Mouse (Mus musculus) limb, embryonic 11.5 days (tissue): ENCODE measurements at regions not wholly inside any gene's neighbourhood (a gene's known extent, or its start where the extent isn't known, plus 50 kb on each side); places are given as distances from the start of the nearest gene placed in this dataset.

Experiments used
- ATAC-seq: fragments of 200-750 bp; cut with Nextera tagmentation; 2 replicates; pipeline ENCODE4 v1.8.0; 2017; ENCODE audit warnings: low read depth; ENCODE audit not compliant: insufficient number of reproducible peaks, low FRiP score, low TSS enrichment
- DNase-seq: peaks from one replicate; pipeline ENCODE4 v3.0.0-alpha.2; 2015; ENCODE audit warnings: low spot score
- H3K27ac ChIP-seq: fragments of 300-500 bp; sonication (generic); replicated peaks from 2 replicates; pipeline ENCODE4 v1.5.1; 2014; ENCODE audit warnings: low read depth, mild to moderate bottlenecking, low read length
- H3K27me3 ChIP-seq: fragments of 300-500 bp; sonication (generic); 2 replicates; pipeline ENCODE4 v1.6.1; 2014; ENCODE audit warnings: mild to moderate bottlenecking, low read length, mixed read lengths; ENCODE audit not compliant: control insufficient read depth, insufficient read depth
- H3K36me3 ChIP-seq: fragments of 300-500 bp; sonication (generic); 2 replicates; pipeline ENCODE4 v1.6.1; 2014; ENCODE audit warnings: mild to moderate bottlenecking, low read length, moderate library complexity, mixed read lengths; ENCODE audit not compliant: control insufficient read depth, insufficient read depth
- H3K4me1 ChIP-seq: fragments of 300-500 bp; sonication (generic); 2 replicates; pipeline ENCODE4 v1.6.1; 2014; ENCODE audit warnings: low read length, mixed read lengths; ENCODE audit not compliant: control insufficient read depth, insufficient read depth
- H3K4me2 ChIP-seq: fragments of 300-500 bp; sonication (generic); 2 replicates; pipeline ENCODE4 v1.6.1; 2014; ENCODE audit warnings: low read depth, mild to moderate bottlenecking, moderate library complexity; ENCODE audit not compliant: severe bottlenecking
- H3K4me3 ChIP-seq: fragments of 300-500 bp; sonication (generic); 2 replicates; pipeline ENCODE4 v1.5.1; 2014; ENCODE audit warnings: low read depth, low read length
- H3K9ac ChIP-seq: fragments of 300-500 bp; sonication (generic); 2 replicates; pipeline ENCODE4 v1.6.1; 2014; ENCODE audit warnings: mild to moderate bottlenecking, low read length
- H3K9me3 ChIP-seq: fragments of 300-500 bp; sonication (generic); 2 replicates; pipeline ENCODE4 v1.6.1; 2016; ENCODE audit warnings: low read length; ENCODE audit not compliant: control insufficient read depth
- WGBS: fragments of 180-500 bp; shearing (Covaris S2); extraction: QIAGEN DNeasy Blood & Tissue Kit; methylation state at CpG from one replicate; pipeline ENCODE4 v1.1.7; 2014; 5-methylcytosine and 5-hydroxymethylcytosine counted together

DNA sequence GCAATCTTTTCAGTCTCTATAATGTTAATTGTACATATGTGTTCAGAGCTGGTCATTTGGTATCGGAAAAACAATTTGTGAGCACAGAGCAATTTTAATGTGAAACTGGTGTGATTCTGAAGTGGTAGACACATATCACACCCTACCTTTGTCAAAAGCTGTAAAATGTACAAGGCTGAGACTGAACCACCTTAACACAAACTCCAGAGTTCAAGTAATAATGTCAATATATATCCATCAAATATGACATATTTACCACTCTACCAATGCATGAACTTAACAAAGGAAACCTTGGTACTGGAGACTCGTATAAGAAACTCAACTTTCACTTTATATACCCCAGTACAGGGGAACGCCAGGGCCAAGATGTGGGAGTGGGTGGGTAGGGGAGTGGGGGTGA, 956.6 kb upstream of the A1bg start:
- H3K27me3 ChIP-seq, result no peaks in the 10 kb centered on the region
- no peak overlapping the region for H3K4me3 ChIP-seq
- H3K9me3 ChIP-seq, result no peaks in the 10 kb centered on the region
- no peaks in the 10 kb centered on the region for H3K36me3 ChIP-seq
- WGBS, result 86% methylated on average over 3 of the region's 3 CpGs
- DNase-seq, result no peak
- no peak overlapping the region for H3K4me2 ChIP-seq
- ATAC-seq, result no peak
- H3K27ac ChIP-seq, result no peak overlapping the region
- H3K4me1 ChIP-seq, result no peaks in the 10 kb centered on the region
- no peak overlapping the region for H3K9ac ChIP-seq

GRCm38 (mm10) chr15:61873047-61873446, 950.2 kb upstream of the A1bg start:
- no peaks in the 10 kb centered on the region for H3K4me1 ChIP-seq
- DNase-seq (no peak), ATAC-seq (no peak)
- no peak overlapping the region for H3K27ac ChIP-seq
- H3K4me2 ChIP-seq, result no peak overlapping the region
- H3K36me3 ChIP-seq, result no peaks in the 10 kb centered on the region
- H3K4me3 ChIP-seq, result no peak overlapping the region
- H3K27me3 ChIP-seq, result no peaks in the 10 kb centered on the region
- no peaks in the 10 kb centered on the region for H3K9me3 ChIP-seq
- H3K9ac ChIP-seq, result no peak overlapping the region
- 55% methylated on average over 2 of the region's 2 CpGs for WGBS

- WGBS, result 89% methylated on average over 6 of the region's 6 CpGs
- Histone ChIP-seq H3K27ac (no peak overlapping the region), H3K4me1 (no peaks in the 10 kb centered on the region), H3K4me2 (no peak overlapping the region), H3K27me3 (no peaks in the 10 kb centered on the region), H3K4me3 (no peak overlapping the region), H3K9me3 (no peaks in the 10 kb centered on the region), H3K9ac (no peak overlapping the region), H3K36me3 (no peaks in the 10 kb centered on the region)
- DNase-seq (no peak), ATAC-seq (no peak)
These were observed 937.9 kb upstream of the A1bg start for GRCm38 (mm10) chr15:61860759-61861158.

DNA sequence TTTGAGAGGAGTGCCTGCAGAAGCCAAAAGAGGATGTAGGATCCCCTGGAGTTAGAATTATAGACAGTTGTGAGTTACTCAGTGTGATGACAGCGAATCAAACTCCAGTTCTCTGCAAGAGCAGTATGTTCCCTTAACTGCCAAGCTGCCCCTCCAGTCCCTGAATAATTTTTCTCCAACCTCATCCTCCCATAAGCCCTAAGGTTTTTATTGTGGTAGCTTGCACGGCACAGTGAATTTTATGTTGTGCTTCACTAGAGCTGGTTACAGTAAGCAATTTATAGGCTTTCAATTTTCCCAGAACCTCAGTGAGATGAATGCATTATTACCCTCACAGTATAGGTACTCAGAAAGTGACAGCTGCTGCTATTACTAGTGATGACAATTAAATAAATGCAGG, 933.1 kb upstream of the A1bg start:
- 76% methylated on average over 2 of the region's 2 CpGs for WGBS
- no peak for DNase-seq
- H3K4me2 ChIP-seq, result no peak overlapping the region

GRCm38 (mm10) chr15:61812671-61813070, 889.9 kb upstream of the A1bg start:
- 83% methylated on average over 2 of the region's 2 CpGs for WGBS
- no peak for ATAC-seq
- Histone ChIP-seq H3K4me3 (no peak overlapping the region), H3K27ac (no peak overlapping the region), H3K4me2 (no peak overlapping the region), H3K4me1 (no peaks in the 10 kb centered on the region), H3K9ac (no peak overlapping the region), H3K36me3 (no peaks in the 10 kb centered on the region), H3K27me3 (no peaks in the 10 kb centered on the region), H3K9me3 (no peaks in the 10 kb centered on the region)
- DNase-seq, result no peak

More for the DNA sequence above, 933.1 kb upstream of the A1bg start:
- H3K27me3 ChIP-seq, result no peaks in the 10 kb centered on the region
- no peaks in the 10 kb centered on the region for H3K4me1 ChIP-seq
- no peaks in the 10 kb centered on the region for H3K36me3 ChIP-seq
- no peak overlapping the region for H3K9ac ChIP-seq
- no peak for ATAC-seq
- no peak overlapping the region for H3K27ac ChIP-seq
- no peaks in the 10 kb centered on the region for H3K9me3 ChIP-seq
- H3K4me3 ChIP-seq, result no peak overlapping the region

GRCm38 (mm10) chr15:61805379-61805778, 882.6 kb upstream of the A1bg start:
- Histone ChIP-seq H3K36me3 (no peaks in the 10 kb centered on the region), H3K9me3 (no peaks in the 10 kb centered on the region), H3K4me3 (no peak overlapping the region), H3K27ac (no peak overlapping the region), H3K4me2 (no peak overlapping the region), H3K9ac (no peak overlapping the region), H3K4me1 (no peaks in the 10 kb centered on the region), H3K27me3 (no peaks in the 10 kb centered on the region)
- no peak for DNase-seq
- 17% methylated on average over 2 of the region's 2 CpGs for WGBS
- no peak for ATAC-seq

DNA sequence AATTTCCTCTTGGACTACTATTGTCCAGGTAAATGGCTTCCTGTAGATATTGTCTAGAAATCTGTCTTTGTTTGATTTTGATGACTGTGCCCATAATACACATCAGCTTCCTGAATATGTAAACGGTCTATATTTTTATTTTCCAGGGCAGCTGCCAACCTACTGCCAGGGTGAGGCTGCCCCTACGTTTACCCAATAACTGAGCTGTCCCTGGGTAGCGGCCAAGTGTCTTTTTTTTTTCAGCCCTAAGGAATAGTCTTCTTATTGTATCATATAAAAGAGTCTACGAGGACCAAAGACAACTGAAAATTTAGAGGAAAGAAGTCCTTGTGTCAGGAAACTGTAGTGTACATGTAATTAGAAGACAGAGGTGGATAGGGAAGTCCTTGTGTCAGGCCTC, 877.3 kb upstream of the A1bg start:
- ATAC-seq (no peak), DNase-seq (no peak)
- Histone ChIP-seq H3K27me3 (no peaks in the 10 kb centered on the region), H3K9ac (no peak overlapping the region), H3K36me3 (no peaks in the 10 kb centered on the region), H3K9me3 (no peaks in the 10 kb centered on the region), H3K4me2 (no peak overlapping the region), H3K4me3 (no peak overlapping the region), H3K27ac (no peak overlapping the region), H3K4me1 (no peaks in the 10 kb centered on the region)
- WGBS, result 88% methylated on average over 4 of the region's 4 CpGs

DNA sequence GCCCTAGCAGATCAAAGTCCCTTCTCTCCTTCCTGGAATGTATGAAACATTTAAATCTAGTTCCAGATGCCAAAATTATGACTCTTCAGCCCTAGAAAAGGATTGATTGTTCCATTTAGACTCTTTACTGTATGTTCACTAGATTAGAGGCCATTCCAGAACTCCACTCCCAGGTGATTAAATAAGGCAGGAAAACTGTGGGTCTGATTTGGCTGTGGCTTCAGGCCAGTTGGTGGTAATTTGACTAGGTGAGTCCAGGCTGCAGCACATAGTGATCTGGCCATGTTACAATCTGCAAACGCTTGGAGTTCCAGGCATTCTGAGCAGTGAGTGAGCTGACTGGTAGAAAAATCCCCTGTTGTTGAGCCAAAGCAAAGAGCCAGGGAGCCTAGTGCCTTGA, 875.0 kb upstream of the A1bg start:
- Histone ChIP-seq H3K36me3 (no peaks in the 10 kb centered on the region), H3K4me3 (no peak overlapping the region), H3K4me2 (no peak overlapping the region), H3K27me3 (no peaks in the 10 kb centered on the region), H3K9me3 (no peaks in the 10 kb centered on the region), H3K4me1 (no peaks in the 10 kb centered on the region), H3K27ac (no peak overlapping the region), H3K9ac (no peak overlapping the region)
- ATAC-seq (no peak), DNase-seq (no peak)
- 64% methylated on average over 1 of the region's 1 CpGs for WGBS

DNA sequence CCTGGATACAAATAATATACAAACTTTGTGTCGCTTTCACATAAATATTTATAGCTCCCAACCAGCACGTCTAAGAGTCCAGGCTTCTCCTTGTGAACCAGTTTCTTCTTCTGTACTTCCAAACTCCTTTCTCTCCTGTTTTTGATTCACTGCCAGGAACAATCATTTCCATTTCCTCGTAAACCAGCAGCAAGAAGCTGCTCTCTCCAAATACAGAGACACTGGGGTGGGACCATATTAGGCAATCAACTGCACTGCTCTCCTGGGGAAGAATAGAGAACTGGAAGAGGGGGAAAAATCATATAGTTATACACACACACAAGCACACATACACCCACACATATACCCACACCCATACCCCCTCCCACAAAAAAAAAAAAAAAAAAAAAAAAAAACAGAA, 871.7 kb upstream of the A1bg start:
- no peak for ATAC-seq
- H3K9ac ChIP-seq, result no peak overlapping the region
- no peaks in the 10 kb centered on the region for H3K36me3 ChIP-seq
- WGBS, result 70% methylated on average over 3 of the region's 3 CpGs
- DNase-seq, result no peak
- H3K4me3 ChIP-seq, result no peak overlapping the region
- no peak overlapping the region for H3K27ac ChIP-seq
- H3K4me1 ChIP-seq, result no peaks in the 10 kb centered on the region
- H3K4me2 ChIP-seq, result no peak overlapping the region
- no peaks in the 10 kb centered on the region for H3K27me3 ChIP-seq
- no peaks in the 10 kb centered on the region for H3K9me3 ChIP-seq
